18 mouse cellular contexts compared by ENCODE assay signal in the genomic region with DNA sequence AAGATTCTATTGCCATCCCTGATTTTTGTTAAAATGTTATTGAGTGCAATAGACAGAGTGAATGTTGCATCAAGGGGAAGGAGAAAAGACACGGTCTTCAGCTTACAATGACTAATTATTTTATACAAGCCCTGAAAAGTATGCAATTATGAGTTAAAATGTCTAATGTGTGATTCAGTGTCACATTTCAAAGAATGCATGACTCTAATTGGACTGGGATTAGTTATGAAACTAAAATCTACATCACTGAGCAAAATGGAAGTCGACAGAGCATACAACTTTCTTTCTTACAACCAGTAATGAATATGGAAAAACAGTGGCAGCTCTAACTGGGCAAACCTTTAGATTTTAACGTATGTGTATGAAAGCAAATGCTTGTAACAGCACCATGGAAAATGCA.
"Had no signal": no experiment of that assay in that cellular context is flagged by ENCODE, and none has a peak within 500 bp of the region (broad histone marks: within the 10 kb centered on the region; RNA-seq: fewer than 3 reads in every experiment).

No protein-coding gene starts in this region.

- H3K9me3 ChIP-seq: midbrain, embryonic 10.5 days; midbrain, embryonic 12.5 days; neural tube, embryonic 13.5 days; neural tube, embryonic 15.5 days had no signal

- H3K4me3 ChIP-seq: midbrain, embryonic 10.5 days; midbrain, embryonic 12.5 days; myocyte; neural tube, embryonic 13.5 days; neural tube, embryonic 15.5 days had no signal

- H3K4me2 ChIP-seq: lung, embryonic 14.5 days; midbrain, embryonic 12.5 days; neural tube, embryonic 13.5 days; neural tube, embryonic 15.5 days had no signal

- H3K9ac ChIP-seq: lung, embryonic 14.5 days; midbrain, embryonic 12.5 days; neural tube, embryonic 13.5 days; neural tube, embryonic 15.5 days had no signal

- H3K4me1 ChIP-seq: midbrain, embryonic 10.5 days; midbrain, embryonic 12.5 days; neural tube, embryonic 13.5 days; neural tube, embryonic 15.5 days had no signal

- H3K36me3 ChIP-seq: midbrain, embryonic 10.5 days; midbrain, embryonic 12.5 days; neural tube, embryonic 13.5 days; neural tube, embryonic 15.5 days had no signal

- ATAC-seq: midbrain, embryonic 16.5 days had no signal

- H3K27me3 ChIP-seq: midbrain, embryonic 12.5 days; neural tube, embryonic 13.5 days; neural tube, embryonic 15.5 days had no signal

- H3K27ac ChIP-seq: midbrain, embryonic 10.5 days; midbrain, embryonic 12.5 days; neural tube, embryonic 13.5 days; neural tube, embryonic 15.5 days had no signal

- DNase-seq: lung, adult 18-20 months; lung, embryonic 14.5 days; lung, postnatal 10 days; lung, postnatal 4 days; midbrain, embryonic 14.5 days; right cerebral cortex, adult 18-20 months; right cerebral cortex, postnatal 25 days; right cerebral cortex, postnatal 4 days; spleen, adult 18-20 months; thymus, adult 2 months; thymus, postnatal 25 days; thymus, postnatal 4 days had no signal
